Mouse (Mus musculus): ENCODE measurements around the gene Cdc42se1.

Cdc42se1 gene

GRCm38 (mm10) chr3:95250783-95251424 is 22.4 kb downstream of the Cdc42se1 start, which contains the start of gene Bnipl:
TSS of gene Bnipl (minus strand) at chr3:95251193.
- DNase-seq (ENCODE audit: low read depth) = no peak

- no peak for DNase-seq (ENCODE audit: low read depth)
Observed at GRCm38 (mm10) chr3:95256931-95257330, 28.4 kb downstream of the Cdc42se1 start.

- DNase-seq (ENCODE audit: low read depth) = no peak
Observed at GRCm38 (mm10) chr3:95261975-95262374, 33.4 kb downstream of the Cdc42se1 start.

GRCm38 (mm10) chr3:95263089-95263739 is 34.7 kb downstream of the Cdc42se1 start:
- DNase-seq (ENCODE audit: low read depth) = peak; percentile 56

- DNase-seq (ENCODE audit: low read depth) = no peak
Observed at GRCm38 (mm10) chr3:95264724-95265123, 36.2 kb downstream of the Cdc42se1 start.

- DNase-seq (ENCODE audit: low read depth) = no peak
Observed at GRCm38 (mm10) chr3:95266052-95266451, 37.5 kb downstream of the Cdc42se1 start.

- DNase-seq (ENCODE audit: low read depth) = no peak
Observed at GRCm38 (mm10) chr3:95267855-95268254, 39.3 kb downstream of the Cdc42se1 start.

GRCm38 (mm10) chr3:95269789-95270188 is 41.3 kb downstream of the Cdc42se1 start:
- no peak for DNase-seq (ENCODE audit: low read depth)

GRCm38 (mm10) chr3:95270766-95271364 is 42.3 kb downstream of the Cdc42se1 start:
- no peak for DNase-seq (ENCODE audit: low read depth)

GRCm38 (mm10) chr3:95273471-95273870 is 44.9 kb downstream of the Cdc42se1 start:
- DNase-seq (ENCODE audit: low read depth) = no peak

GRCm38 (mm10) chr3:95274453-95274852 is 45.9 kb downstream of the Cdc42se1 start:
- no peak for DNase-seq (ENCODE audit: low read depth)

GRCm38 (mm10) chr3:95275161-95275560 is 46.6 kb downstream of the Cdc42se1 start:
- no peak for DNase-seq (ENCODE audit: low read depth)

GRCm38 (mm10) chr3:95276428-95276934 is 47.9 kb downstream of the Cdc42se1 start:
- DNase-seq (ENCODE audit: low read depth) = no peak

- DNase-seq (ENCODE audit: low read depth) = no peak
Observed at GRCm38 (mm10) chr3:95277149-95277551, 48.6 kb downstream of the Cdc42se1 start.

- no peak for DNase-seq (ENCODE audit: low read depth)
Observed at GRCm38 (mm10) chr3:95280747-95281146, 52.2 kb downstream of the Cdc42se1 start.

GRCm38 (mm10) chr3:95281216-95282126 is 52.9 kb downstream of the Cdc42se1 start, which contains the start of the genes Mindy1 and Prune1:
TSS of gene Mindy1 (plus strand) at chr3:95281345.
TSS of gene Prune1 (minus strand) at chr3:95282076.
- peak; percentile 99 for DNase-seq (ENCODE audit: low read depth)

- DNase-seq (ENCODE audit: low read depth) = no peak
Observed at GRCm38 (mm10) chr3:95282381-95282864, 53.9 kb downstream of the Cdc42se1 start.

GRCm38 (mm10) chr3:95282865-95283588 is 54.5 kb downstream of the Cdc42se1 start:
- peak; percentile 66 for DNase-seq (ENCODE audit: low read depth)

- no peak for DNase-seq (ENCODE audit: low read depth)
Observed at GRCm38 (mm10) chr3:95283589-95283941, 55.0 kb downstream of the Cdc42se1 start.

GRCm38 (mm10) chr3:95284062-95284461 is 55.5 kb downstream of the Cdc42se1 start:
- DNase-seq (ENCODE audit: low read depth) = no peak

Data from c-Kit-positive CD71-positive TER-119-negative erythroid progenitor cells, embryonic 14.5 days (primary cell).